Mouse (Mus musculus) megakaryocyte progenitor cell, adult 5-6 weeks (primary cell): ENCODE measurements at regions not wholly inside any gene's neighbourhood (a gene's known extent, or its start where the extent isn't known, plus 50 kb on each side); places are given as distances from the start of the nearest gene placed in this dataset.

ENCODE experiments used
- ATAC-seq: replicated peaks from 2 replicates; pipeline ENCODE4 v1.8.0; 2016; ENCODE audit warnings: mild to moderate bottlenecking, moderate TSS enrichment, inconsistent platforms; ENCODE audit not compliant: poor library complexity

DNA sequence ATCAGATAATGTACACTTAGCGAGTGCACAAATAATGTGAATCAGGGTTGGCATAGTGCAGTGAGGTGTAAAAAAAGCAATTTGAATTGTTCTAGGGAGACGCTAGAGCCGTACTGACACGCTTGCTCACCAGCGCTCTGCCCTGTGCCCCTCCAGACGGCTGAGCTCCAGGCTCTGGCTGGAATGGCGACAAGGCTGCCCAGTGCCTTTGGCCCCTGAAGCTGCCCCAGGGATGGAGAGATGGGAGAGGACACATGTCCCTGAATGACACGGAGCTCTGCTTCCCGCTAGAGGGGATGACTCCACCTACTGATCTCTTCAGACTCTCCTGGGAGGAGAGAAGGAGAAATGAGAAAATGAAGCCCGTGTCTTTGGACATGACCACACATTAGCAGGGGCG, 143.3 kb upstream of the Cadm1 start:
- no peak for ATAC-seq

DNA sequence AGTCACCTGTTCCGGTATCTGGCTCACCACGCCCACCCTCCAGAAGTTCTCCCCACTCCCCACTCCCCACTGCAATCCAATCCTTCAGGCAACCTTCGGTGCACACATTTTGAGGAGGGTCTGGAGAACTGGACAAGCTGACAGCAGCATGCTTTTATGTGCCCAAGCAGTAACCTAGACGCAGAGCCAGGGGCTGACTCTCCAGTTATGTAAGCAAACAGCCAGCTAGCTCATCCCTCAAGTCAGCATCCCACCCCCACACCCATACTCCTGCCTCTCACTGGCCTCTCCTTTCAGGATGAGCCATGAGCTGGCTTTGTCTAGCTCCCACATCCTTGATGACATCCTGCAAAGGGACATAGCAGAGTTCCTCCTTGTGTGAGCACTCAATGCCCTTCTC, 142.8 kb upstream of the Cadm1 start:
- ATAC-seq: no peak

DNA sequence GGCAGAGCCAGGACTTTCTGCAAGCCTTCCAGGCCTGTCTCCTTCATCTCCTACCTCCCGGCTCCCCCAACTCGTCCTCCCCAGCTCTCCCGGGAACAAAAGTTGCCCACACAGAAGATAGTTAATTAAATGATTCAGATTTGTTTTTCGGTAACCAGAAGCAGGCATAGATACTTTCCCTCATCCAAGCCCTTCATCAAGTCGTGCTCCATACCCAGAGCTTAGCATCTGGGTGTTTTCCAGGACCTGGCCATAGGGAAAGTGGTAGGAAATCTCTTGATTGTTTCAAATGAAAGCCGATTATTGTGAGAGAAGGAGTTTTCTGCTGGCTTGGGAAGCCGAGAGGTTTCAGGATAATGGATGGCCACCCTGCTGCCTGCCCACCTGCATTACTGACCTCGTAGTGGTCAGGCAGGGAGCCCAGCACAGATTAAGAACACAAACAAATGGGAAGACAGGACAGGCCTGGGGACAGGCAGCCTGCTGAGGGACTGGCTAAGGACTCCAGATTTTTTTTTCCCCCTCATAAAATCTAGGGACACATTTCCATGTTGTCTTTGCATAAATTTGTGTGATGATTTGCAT, 142.2 kb upstream of the Cadm1 start:
- no peak for ATAC-seq

DNA sequence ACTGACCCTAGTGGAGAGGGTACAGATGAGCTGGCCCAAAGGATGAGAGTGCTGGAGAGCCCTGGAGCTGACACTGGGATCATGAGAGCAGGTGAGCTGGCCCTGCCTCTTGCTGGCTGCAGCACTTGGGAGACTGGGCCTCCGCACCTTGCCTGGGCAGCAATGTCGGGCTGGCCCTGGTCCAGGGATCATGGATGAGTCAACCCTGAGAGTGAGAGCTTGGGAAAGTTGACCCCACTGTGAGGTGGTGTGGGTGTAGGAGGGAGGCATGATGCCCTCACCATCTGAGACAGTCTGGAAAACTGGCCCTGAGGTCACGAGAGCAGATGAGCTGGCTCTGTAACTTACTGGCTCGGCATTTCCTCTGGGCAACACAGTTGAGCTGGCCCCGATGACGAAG, 140.1 kb upstream of the Cadm1 start:
- no peak for ATAC-seq

DNA sequence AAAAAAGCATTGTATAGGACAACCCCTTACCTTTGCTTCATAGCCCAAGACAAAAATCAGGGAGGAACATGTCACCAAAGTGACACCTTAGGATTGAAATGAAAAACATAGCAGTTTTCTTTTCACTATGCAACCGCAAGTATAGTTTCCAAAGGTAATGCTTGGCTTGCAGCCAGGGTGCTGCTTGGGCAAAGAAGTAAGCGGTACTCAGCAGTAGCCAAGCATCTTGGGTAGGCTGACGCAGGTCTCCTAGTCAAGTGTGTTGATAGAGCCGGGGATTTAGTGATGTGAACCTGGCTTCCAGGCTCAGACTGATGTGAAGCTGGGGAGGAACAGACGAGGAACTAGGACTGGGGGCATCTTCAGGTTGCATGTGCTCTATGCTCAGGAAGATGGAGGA, 138.3 kb upstream of the Cadm1 start:
- no peak for ATAC-seq

DNA sequence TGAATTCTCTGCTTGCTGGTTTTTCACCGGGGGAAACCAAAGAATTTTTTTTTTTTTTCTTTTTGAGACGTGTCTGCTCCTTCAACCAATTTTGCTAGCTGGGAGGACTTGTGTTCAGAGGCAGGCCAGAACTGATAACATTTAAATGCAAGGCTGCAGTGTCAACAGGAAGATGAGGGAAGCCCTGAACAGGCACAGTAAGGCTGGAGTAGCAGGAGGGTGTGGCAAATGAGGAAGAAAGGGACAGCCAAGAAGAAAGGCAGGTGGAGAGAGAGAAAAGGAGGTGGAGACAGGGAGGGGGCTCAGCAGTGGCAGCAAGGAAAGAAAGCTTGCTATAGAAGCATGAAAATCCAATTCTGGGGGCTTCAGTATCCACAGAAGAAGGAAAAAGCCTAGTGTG, 130.4 kb upstream of the Cadm1 start:
- ATAC-seq: no peak

DNA sequence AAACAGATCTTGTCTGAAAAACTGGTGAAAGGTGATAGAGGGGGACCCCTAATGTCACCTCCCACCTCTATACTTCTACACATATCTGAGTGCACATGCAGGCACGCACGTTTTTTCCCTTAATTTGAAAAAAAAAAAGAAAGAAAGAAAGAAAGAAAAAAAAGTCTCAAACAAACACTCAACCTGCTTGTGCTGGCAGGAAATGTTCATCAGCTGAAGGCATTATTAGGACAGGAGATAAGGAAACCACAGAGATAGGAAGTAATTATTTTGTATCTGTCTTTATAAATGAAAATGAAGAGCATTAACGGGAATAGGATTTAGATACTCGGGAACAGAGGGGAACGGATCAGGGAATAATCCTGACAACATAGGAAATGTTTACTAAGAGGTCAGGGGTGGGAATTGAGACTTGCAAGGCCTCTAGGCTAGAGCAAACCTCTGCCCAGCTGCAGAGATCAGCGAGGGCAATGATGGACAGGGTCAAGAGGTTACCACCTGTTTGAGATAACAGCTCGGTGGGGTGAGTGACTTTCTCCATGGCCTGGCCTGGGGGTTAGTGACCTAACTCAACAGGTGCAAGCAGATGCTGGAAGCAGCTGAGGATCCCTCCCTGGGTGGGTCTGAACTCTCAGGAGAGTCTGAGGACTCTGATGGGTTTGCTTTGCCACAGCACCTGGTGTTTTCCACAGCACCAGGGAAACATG, 129.7 kb upstream of the Cadm1 start:
- ATAC-seq: no peak

DNA sequence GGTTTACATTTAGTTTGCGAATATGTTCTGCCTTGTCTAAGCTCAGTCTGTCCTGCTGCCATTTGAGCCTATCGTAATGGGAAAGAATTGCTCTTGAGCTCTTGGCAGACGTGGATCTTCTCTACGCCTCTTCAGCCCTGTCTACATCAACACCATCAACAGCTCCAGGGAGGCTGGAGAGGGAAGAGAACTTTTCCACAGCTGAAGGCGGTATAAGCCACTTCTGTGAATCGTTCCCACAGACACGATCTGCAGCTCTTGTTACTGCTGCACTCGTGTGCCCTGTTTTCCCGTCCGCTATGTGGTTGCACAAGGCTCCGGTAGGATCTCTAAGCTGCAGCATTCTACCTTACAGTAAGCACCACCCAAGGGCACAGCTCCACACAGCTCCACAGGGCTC, 128.5 kb upstream of the Cadm1 start:
- no peak for ATAC-seq

DNA sequence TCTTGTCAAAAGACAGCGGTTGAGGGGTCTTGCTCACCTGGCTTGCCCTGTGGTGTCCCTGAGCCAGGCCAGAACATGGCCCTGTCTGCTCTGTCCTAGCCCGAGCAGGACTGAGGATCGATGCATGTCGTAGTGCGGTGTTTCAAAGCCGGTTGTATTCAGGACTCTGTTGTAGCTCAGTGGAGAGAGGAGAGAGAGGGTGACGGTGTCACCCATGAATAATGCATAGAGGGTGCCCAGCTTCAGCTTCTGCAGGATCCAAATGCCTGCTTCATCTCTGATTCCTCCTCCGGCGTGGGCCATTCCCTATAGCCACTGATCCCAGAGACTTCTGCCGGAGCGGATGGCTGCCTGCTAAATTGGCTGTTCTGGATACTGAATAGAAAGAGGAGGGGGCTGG, 126.7 kb upstream of the Cadm1 start:
- ATAC-seq: no peak

DNA sequence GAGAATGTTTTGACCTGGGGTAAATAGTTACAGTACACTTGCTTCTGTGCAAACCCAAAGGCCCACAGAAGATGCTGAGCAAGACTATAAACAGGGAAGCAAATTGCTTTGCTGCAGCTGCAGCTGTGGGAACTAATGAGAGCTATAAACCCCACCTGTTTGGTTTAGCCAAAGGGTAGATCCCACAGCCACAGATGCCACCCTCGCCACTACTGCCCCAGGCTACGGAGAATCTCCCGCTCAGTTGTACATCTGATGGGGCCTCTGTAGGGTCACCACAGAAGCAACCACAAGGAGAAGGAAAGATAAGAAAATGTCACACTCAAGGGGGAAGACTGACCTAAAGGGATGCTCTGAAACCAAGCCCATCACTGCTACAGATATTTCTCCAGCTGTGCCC, 125.2 kb upstream of the Cadm1 start:
- no peak for ATAC-seq

DNA sequence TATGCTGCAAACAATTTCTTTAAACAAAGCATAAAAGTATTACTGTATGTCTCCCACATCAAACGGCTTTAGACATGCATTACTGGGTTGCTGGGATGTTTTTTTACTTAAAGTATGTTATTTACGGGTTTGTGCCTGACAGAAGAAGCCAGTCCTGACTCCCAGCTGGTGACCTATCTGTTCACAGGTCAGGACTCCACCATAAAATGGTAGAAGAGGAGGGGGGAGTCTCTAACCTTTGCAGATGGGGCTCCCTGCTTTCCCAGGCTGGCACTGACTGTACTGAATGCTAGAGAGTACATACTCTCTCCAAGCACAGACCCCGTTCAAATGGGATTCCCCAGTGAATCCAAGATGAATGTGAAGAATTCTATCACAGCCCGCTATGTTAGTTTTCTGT, 124.4 kb upstream of the Cadm1 start:
- ATAC-seq: no peak

DNA sequence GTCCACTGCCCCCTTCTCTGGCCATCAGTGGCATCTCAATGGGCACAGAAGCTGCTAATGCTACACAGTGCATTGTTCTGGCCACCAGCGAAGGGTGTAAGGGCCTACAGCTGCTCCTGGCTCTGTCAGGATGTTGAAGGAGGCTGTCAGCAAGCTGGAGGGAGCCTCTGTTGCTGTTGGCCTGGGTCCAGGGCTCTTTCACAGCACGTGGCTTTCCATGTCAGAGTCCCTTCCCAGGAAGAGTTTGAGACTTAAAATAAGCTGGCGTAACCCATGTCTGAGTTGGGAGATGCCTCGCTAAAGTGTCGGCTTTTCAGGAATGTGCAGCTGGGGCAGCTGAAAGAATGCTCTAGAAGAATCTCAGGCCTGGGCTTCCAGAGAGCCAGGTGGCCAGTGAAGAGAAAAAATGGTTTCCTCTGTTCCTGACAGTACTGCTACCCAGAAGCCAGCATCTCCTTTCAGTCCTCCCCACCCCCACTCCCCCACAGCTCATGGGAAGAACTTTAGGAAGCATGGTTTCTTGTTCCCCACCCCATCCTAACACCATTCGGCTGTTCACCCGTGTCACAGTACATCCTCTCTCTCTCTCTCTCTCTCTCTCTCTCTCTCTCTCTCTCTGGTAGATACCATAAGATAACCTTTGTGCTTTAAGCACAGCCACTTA, 122.8 kb upstream of the Cadm1 start:
- ATAC-seq: no peak

DNA sequence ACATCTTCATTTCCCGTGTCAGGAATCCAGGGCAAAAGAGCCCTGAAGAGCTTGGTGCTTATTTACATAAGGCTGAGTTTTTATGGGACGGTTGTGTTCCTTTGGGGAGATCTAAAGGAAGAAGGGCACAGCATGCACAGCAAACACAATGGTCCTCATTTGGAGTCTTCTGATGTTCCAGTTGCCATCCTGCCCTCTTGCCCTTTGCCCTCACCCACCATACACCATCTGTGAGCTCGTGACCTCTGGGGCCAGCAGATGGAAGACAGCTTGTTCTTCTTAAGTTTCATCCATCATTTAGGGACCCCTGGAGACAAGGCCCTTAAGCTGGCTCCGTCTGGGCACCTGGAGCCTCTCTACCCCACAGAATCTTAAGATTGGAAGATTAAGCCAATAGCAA, 121.9 kb upstream of the Cadm1 start:
- ATAC-seq: no peak

DNA sequence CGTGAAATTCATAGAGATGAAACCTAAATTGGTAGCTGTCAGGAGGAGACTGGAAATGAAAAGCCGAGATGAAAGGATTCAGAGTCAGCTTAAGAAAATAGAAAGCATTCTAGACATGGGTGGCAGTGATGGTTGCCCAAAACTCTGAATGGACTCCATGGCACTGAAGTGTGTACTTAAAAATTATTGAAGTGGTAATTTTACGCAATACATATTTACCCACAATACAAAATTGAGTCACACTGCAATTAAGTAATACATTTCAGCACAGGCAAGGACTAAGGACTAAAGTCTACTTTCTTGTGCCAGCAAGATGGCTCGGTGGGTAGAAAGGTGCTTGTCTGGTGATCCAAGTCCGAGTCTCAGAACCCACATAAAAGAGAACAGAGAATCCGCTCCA, 120.4 kb upstream of the Cadm1 start:
- ATAC-seq: no peak

DNA sequence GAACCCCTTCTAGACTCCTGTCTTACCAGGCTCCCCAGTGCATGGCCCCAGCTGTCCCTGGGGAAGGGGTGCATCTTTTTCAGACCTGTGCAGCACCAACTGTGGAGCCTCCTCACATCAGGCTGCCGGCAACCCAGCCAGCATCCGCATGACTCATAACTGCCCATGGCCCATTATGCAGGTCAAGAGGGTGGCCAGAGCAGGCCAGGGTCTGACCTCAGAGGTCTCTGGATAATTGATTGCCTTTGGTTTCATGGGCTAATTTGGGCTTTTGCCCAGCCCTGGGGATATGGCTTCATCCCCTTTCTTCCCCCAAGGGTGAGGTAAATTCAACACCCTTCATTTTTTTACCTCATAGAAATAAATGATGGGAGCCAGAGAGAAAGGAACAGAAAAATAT, 117.2 kb upstream of the Cadm1 start:
- ATAC-seq: no peak

DNA sequence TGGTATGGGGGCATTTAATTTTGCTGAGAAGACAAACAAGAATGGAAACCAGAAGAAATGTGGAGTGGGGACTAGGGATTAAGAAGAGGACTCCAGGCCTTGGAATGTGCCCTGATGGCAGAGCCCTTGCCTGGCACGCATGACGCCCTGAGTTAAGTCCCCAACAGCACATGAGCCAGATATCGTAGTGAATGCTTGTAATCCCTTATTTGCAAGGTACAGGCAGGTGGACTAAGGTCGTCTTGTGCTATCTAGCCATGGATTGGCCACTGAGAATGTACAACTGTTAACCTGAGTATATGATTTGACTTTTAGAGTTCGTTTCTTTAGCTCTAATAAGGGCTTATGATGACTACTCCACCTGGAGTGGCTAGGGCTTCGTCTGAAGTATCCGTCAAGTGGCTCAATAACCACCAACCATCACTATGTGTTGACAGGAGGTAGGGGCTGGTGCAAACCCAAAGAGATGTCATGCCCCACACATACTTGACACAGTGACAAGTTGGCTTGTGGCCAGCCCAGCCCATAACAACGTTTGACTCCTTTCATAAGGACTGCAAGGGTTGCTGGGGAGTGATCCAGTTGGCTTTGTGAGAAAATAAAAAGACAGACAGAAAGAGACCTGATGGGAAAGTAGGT, 115.5 kb upstream of the Cadm1 start:
- ATAC-seq: no peak

DNA sequence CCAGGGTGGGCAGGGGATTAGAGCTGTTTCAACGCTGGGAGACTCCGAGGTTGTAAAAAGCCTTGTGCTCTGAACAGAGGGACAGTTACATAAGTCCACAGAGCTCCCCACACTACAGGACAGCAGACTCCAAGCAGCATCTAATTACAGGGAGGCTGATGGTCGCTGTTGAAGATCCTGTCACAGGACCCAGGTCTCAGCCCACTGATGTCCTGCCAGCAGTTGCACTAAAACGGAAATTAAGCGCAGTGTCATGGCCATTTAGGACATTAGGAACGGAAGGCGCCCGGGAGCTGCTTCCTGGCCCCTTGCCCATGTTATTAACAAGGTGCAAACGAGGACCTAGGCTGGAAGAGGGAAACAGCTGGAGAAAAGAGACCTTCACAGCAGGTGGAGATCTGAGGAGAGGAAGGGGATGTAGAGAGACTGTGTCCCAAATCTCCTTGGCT, 107.8 kb upstream of the Cadm1 start:
- no peak for ATAC-seq

DNA sequence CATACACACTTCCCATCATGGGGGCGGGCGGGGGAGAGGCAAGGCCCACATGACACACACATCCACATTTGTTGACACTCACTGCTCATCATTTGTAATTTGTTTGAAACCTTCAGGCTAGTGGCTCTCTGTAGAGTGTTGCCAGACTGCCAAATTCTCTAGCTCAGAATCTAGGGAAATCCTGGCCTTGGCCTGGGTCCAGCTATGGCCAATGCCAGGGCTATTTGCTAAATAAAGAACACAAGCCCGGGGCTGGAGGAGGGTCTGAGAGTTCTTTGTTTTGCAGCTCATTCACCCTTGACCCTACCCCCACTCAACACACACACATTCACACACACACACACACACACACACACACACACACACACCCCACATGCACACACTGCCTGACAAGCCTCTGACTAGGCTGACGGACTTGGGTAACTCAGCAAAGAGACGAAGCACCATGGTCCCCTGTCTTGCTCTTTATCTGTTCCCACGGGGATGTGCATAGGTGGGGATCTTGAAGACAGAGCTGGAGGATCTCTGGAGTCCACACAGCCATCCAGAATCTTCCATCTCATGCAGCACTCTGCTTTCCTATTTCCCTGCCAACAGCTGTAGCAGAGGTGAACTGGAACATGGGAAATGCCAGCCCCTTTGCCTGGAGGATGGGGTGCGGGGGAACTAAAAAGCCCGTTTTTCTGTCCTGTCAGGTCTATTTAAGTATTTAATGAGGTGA, 107.1 kb upstream of the Cadm1 start:
- ATAC-seq: no peak

DNA sequence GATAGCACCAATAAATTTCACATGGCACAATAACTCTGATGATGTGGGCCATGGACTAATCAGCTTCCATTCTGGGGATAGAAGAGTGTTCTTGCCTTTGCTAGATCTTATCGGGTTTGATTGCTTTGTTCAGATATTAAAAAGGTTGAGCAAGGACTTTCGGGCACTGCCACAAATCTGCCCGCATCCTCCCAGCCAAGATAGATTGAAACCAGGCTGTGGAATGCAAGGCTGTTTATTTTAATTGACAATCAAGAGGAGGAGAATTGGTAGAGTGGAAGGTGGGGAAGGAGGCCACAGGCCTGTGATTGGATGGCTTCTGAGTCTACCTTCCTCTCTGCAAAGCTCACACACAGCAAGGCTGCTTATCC, 106.5 kb upstream of the Cadm1 start:
- ATAC-seq: no peak

DNA sequence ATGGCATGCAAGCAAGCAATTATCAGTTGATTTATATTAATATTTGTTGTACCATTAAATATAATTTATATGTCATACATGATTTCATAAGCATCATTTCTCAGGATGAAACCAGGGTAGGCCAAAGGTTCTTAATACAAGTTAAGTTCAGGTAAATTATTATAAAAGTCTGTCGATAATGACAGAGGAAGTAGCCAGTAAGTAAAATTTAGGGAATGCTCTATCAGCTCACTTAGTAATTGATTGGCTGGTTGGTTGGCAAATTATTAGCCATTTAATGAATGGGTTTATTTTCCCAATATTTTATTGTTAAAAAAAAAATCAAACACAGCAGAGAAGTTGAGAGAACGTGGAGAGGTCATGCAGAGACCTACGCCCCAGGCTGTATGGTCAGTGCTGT, 105.8 kb upstream of the Cadm1 start:
- ATAC-seq: no peak

DNA sequence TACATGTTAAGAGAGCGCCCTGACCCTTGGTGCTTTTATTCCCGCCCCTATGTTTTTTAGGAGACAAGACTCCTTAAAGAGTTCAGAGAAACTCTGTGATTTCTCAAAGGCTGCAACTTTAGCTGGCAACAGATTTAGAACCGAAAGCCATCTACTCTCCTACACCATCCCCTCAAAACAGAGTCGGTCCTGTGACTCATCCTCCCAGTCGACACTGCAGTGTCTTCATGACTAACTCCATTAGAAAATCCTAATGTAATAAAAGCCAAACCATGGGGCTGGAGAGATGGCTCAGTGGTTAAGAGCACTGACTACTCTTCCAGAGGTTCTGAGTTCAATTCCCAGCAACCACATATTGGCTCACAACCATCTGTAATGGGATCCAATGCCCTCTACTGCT, 103.3 kb upstream of the Cadm1 start:
- ATAC-seq: no peak
